Mouse (Mus musculus): Measurements from ENCODE around the gene Atf7. TPM values are rescaled to one million over a fixed set of nuclear protein-coding genes. Genes with fewer than 3 reads are reported as not detected.

Gene Atf7
- polyA plus RNA-seq, 1 experiment from 2014 or later, result 33.7 TPM

GRCm38 (mm10) chr15:102576972-102577371 lies 48.3 kb downstream of the Atf7 start:
- H3K36me3 ChIP-seq, result no peaks in the 10 kb centered on the region
- 75% methylated on average over 1 of the region's 1 CpGs for WGBS
- H3K9ac ChIP-seq, result no peak overlapping the region
- ATAC-seq (ENCODE audit: insufficient number of reproducible peaks, insufficient read depth, low FRiP score, low TSS enrichment), result no peak
- no peaks in the 10 kb centered on the region for H3K9me3 ChIP-seq
- H3K27ac ChIP-seq, result no peak overlapping the region
- no peaks in the 10 kb centered on the region for H3K4me1 ChIP-seq
- no peaks in the 10 kb centered on the region for H3K27me3 ChIP-seq
- H3K4me2 ChIP-seq (replicated peaks), result no peak overlapping the region
- H3K4me3 ChIP-seq, result no peak overlapping the region

- no peaks in the 10 kb centered on the region for H3K36me3 ChIP-seq
- no peak overlapping the region for H3K9ac ChIP-seq
- no peak overlapping the region for H3K4me2 ChIP-seq (replicated peaks)
- no peaks in the 10 kb centered on the region for H3K4me1 ChIP-seq
- no peaks in the 10 kb centered on the region for H3K9me3 ChIP-seq
- no peak overlapping the region for H3K27ac ChIP-seq
- whole genome bisulfite sequencing, result 73% methylated on average over 3 of the region's 3 CpGs
- no peak for ATAC-seq (ENCODE audit: insufficient number of reproducible peaks, insufficient read depth, low FRiP score, low TSS enrichment)
- no peaks in the 10 kb centered on the region for H3K27me3 ChIP-seq
- no peak overlapping the region for H3K4me3 ChIP-seq
Observed at GRCm38 (mm10) chr15:102572081-102572480, 53.2 kb downstream of the Atf7 start.

- no peak overlapping the region for H3K4me3 ChIP-seq
- no peak overlapping the region for H3K4me2 ChIP-seq (replicated peaks)
- H3K36me3 ChIP-seq, result 0 out of 2 replicates have a peak, but pooled peaks cover 4% of the 10 kb centered on the region
- no peaks in the 10 kb centered on the region for H3K27me3 ChIP-seq
- no peaks in the 10 kb centered on the region for H3K9me3 ChIP-seq
- ATAC-seq (ENCODE audit: insufficient number of reproducible peaks, insufficient read depth, low FRiP score, low TSS enrichment), result no peak
- WGBS, result 93% methylated on average over 2 of the region's 2 CpGs
- no peak overlapping the region for H3K9ac ChIP-seq
- H3K27ac ChIP-seq, result no peak overlapping the region
- no peaks in the 10 kb centered on the region for H3K4me1 ChIP-seq
Observed at GRCm38 (mm10) chr15:102567849-102568248, 57.4 kb downstream of the Atf7 start.

GRCm38 (mm10) chr15:102563681-102564080 lies 61.6 kb downstream of the Atf7 start:
- Histone ChIP-seq H3K4me3 (no peak overlapping the region), H3K27ac (no peak overlapping the region), H3K4me2 (replicated peaks) (no peak overlapping the region), H3K9ac (no peak overlapping the region), H3K9me3 (no peaks in the 10 kb centered on the region), H3K4me1 (no peaks in the 10 kb centered on the region), H3K36me3 (peaks cover 14% of the 10 kb centered on the region; the same call in 1 of the 2 replicates), H3K27me3 (no peaks in the 10 kb centered on the region)
- WGBS, result 92% methylated on average over 5 of the region's 5 CpGs
- ATAC-seq (ENCODE audit: insufficient number of reproducible peaks, insufficient read depth, low FRiP score, low TSS enrichment), result no peak

- Histone ChIP-seq H3K4me2 (replicated peaks) (no peak overlapping the region), H3K9me3 (no peaks in the 10 kb centered on the region), H3K36me3 (peaks cover 14% of the 10 kb centered on the region; the same call in 1 of the 2 replicates), H3K4me1 (no peaks in the 10 kb centered on the region), H3K4me3 (no peak overlapping the region), H3K9ac (no peak overlapping the region), H3K27me3 (no peaks in the 10 kb centered on the region), H3K27ac (no peak overlapping the region)
- ATAC-seq (ENCODE audit: insufficient number of reproducible peaks, insufficient read depth, low FRiP score, low TSS enrichment), result no peak
- 66% methylated on average over 3 of the region's 3 CpGs for WGBS
Observed at GRCm38 (mm10) chr15:102563061-102563460, 62.2 kb downstream of the Atf7 start.

- Histone ChIP-seq H3K9ac (no peak overlapping the region), H3K36me3 (peaks cover 14% of the 10 kb centered on the region; the same call in 1 of the 2 replicates), H3K4me1 (no peaks in the 10 kb centered on the region), H3K27ac (no peak overlapping the region), H3K4me3 (no peak overlapping the region), H3K27me3 (no peaks in the 10 kb centered on the region), H3K9me3 (no peaks in the 10 kb centered on the region), H3K4me2 (replicated peaks) (no peak overlapping the region)
- no peak for ATAC-seq (ENCODE audit: insufficient number of reproducible peaks, insufficient read depth, low FRiP score, low TSS enrichment)
- WGBS, result 94% methylated on average over 1 of the region's 1 CpGs
Observed at GRCm38 (mm10) chr15:102562491-102562890, 62.8 kb downstream of the Atf7 start.

GRCm38 (mm10) chr15:102557580-102557979 lies 67.7 kb downstream of the Atf7 start:
- no peaks in the 10 kb centered on the region for H3K27me3 ChIP-seq
- ATAC-seq (ENCODE audit: insufficient number of reproducible peaks, insufficient read depth, low FRiP score, low TSS enrichment), result no peak
- H3K4me1 ChIP-seq, result no peaks in the 10 kb centered on the region
- H3K36me3 ChIP-seq, result peaks cover 42% of the 10 kb centered on the region
- no peak overlapping the region for H3K4me3 ChIP-seq
- H3K9ac ChIP-seq, result no peak overlapping the region
- no peaks in the 10 kb centered on the region for H3K9me3 ChIP-seq
- no peak overlapping the region for H3K27ac ChIP-seq
- H3K4me2 ChIP-seq (replicated peaks), result no peak overlapping the region

- Histone ChIP-seq H3K9me3 (no peaks in the 10 kb centered on the region), H3K36me3 (peaks cover 55% of the 10 kb centered on the region), H3K4me3 (no peak overlapping the region), H3K27ac (no peak overlapping the region), H3K4me2 (replicated peaks) (no peak overlapping the region), H3K27me3 (no peaks in the 10 kb centered on the region), H3K9ac (no peak overlapping the region), H3K4me1 (no peaks in the 10 kb centered on the region)
- ATAC-seq (ENCODE audit: insufficient number of reproducible peaks, insufficient read depth, low FRiP score, low TSS enrichment), result no peak
- WGBS, result 87% methylated on average over 1 of the region's 1 CpGs
Observed at GRCm38 (mm10) chr15:102555581-102555980, 69.7 kb downstream of the Atf7 start.

GRCm38 (mm10) chr15:102552599-102552998 lies 72.7 kb downstream of the Atf7 start:
- Histone ChIP-seq H3K27me3 (no peaks in the 10 kb centered on the region), H3K9ac (no peak overlapping the region), H3K9me3 (no peaks in the 10 kb centered on the region), H3K27ac (no peak overlapping the region), H3K4me2 (replicated peaks) (no peak overlapping the region), H3K36me3 (peaks cover 65% of the 10 kb centered on the region), H3K4me1 (no peaks in the 10 kb centered on the region), H3K4me3 (no peak overlapping the region)
- 92% methylated on average over 5 of the region's 5 CpGs for WGBS
- no peak for ATAC-seq (ENCODE audit: insufficient number of reproducible peaks, insufficient read depth, low FRiP score, low TSS enrichment)

GRCm38 (mm10) chr15:102547478-102547877 lies 77.8 kb downstream of the Atf7 start:
- Histone ChIP-seq H3K9ac (no peak overlapping the region), H3K36me3 (peaks cover 63% of the 10 kb centered on the region), H3K27me3 (no peaks in the 10 kb centered on the region), H3K4me3 (no peak overlapping the region), H3K27ac (no peak overlapping the region), H3K9me3 (no peaks in the 10 kb centered on the region), H3K4me2 (replicated peaks) (no peak overlapping the region), H3K4me1 (no peaks in the 10 kb centered on the region)
- ATAC-seq (ENCODE audit: insufficient number of reproducible peaks, insufficient read depth, low FRiP score, low TSS enrichment), result no peak
- 93% methylated on average over 3 of the region's 3 CpGs for WGBS

- no peak overlapping the region for H3K27ac ChIP-seq
- H3K4me1 ChIP-seq, result no peaks in the 10 kb centered on the region
- H3K4me2 ChIP-seq (replicated peaks), result no peak overlapping the region
- 93% methylated on average over 3 of the region's 3 CpGs for WGBS
- no peaks in the 10 kb centered on the region for H3K27me3 ChIP-seq
- ATAC-seq (ENCODE audit: insufficient number of reproducible peaks, insufficient read depth, low FRiP score, low TSS enrichment), result no peak
- H3K9me3 ChIP-seq, result no peaks in the 10 kb centered on the region
- H3K4me3 ChIP-seq, result no peak overlapping the region
- H3K36me3 ChIP-seq, result peaks cover 63% of the 10 kb centered on the region
- H3K9ac ChIP-seq, result no peak overlapping the region
Observed at GRCm38 (mm10) chr15:102546677-102547427, 78.4 kb downstream of the Atf7 start.

- no peak for ATAC-seq (ENCODE audit: insufficient number of reproducible peaks, insufficient read depth, low FRiP score, low TSS enrichment)
- Histone ChIP-seq H3K27ac (no peak overlapping the region), H3K36me3 (peaks cover 60% of the 10 kb centered on the region)
Observed at GRCm38 (mm10) chr15:102546246-102546645, 79.0 kb downstream of the Atf7 start.

More at GRCm38 (mm10) chr15:102546246-102546645, 79.0 kb downstream of the Atf7 start:
- Histone ChIP-seq H3K4me2 (replicated peaks) (no peak overlapping the region), H3K9me3 (no peaks in the 10 kb centered on the region), H3K27me3 (no peaks in the 10 kb centered on the region), H3K9ac (no peak overlapping the region), H3K4me3 (no peak overlapping the region), H3K4me1 (no peaks in the 10 kb centered on the region)
- WGBS, result 91% methylated on average over 3 of the region's 3 CpGs
